Mouse (Mus musculus) hindbrain, embryonic 10.5 days (tissue): ENCODE measurements around the gene Mcm10. TPM values are rescaled to one million over a fixed set of nuclear protein-coding genes. Genes with fewer than 3 reads are reported as not detected.

Experiments
- DNase-seq: peaks from one replicate; pipeline ENCODE4 v3.0.0-alpha.2; 2017; ENCODE audit warnings: low spot score
- H3K27ac ChIP-seq: fragments of 300-500 bp; sonication (generic); 2 replicates; pipeline ENCODE4 v1.5.1; 2016; ENCODE audit warnings: mild to moderate bottlenecking, moderate library complexity
- H3K27me3 ChIP-seq: fragments of 300-500 bp; sonication (generic); 2 replicates; pipeline ENCODE4 v1.6.1; 2016; ENCODE audit warnings: mild to moderate bottlenecking; ENCODE audit not compliant: poor library complexity, insufficient read depth, severe bottlenecking
- H3K36me3 ChIP-seq: fragments of 300-500 bp; sonication (generic); 2 replicates; pipeline ENCODE4 v1.6.1; 2016; ENCODE audit warnings: mild to moderate bottlenecking, moderate library complexity
- H3K4me1 ChIP-seq: fragments of 300-500 bp; sonication (generic); replicated peaks from 2 replicates; pipeline ENCODE4 v1.6.1; 2016; ENCODE audit warnings: mild to moderate bottlenecking
- H3K4me3 ChIP-seq: fragments of 300-500 bp; sonication (generic); 2 replicates; pipeline ENCODE4 v1.5.1; 2016; ENCODE audit warnings: mild to moderate bottlenecking, moderate library complexity
- H3K9me3 ChIP-seq: fragments of 300-500 bp; sonication (generic); 2 replicates; pipeline ENCODE4 v1.6.1; 2016; ENCODE audit warnings: mild to moderate bottlenecking, moderate library complexity
- WGBS: fragments of 180-500 bp; shearing (Covaris S2); methylation state at CpG from one replicate; pipeline ENCODE4 v1.1.7; 2016; 5-methylcytosine and 5-hydroxymethylcytosine counted together
- polyA plus RNA-seq: library from polyadenylated mRNA; unstranded; fragments of >200 nt; fragmentation: Nextera tagmentation; extraction: Ambion mirVana; gene quantifications from 2 replicates; pipeline ENCODE4 v1.2.1, GENCODE M21; 2016

Mcm10 gene
- polyA plus RNA-seq, 1 experiment from 2014 or later = 46.0 TPM

- DNase-seq = no peak
- no peak overlapping the region for H3K4me3 ChIP-seq
- H3K27me3 ChIP-seq = no peaks in the 10 kb centered on the region
- no peaks in the 10 kb centered on the region for H3K36me3 ChIP-seq
- no peaks in the 10 kb centered on the region for H3K9me3 ChIP-seq
- 51% methylated on average over 4 of the region's 4 CpGs for WGBS
- no peak overlapping the region for H3K27ac ChIP-seq
- peaks cover 3% of the 10 kb centered on the region; the same call in 1 of the 2 replicates for H3K4me1 ChIP-seq
Measured at GRCm38 (mm10) chr2:5025162-5025733, 12.7 kb upstream of the Mcm10 start.

- 80% methylated on average over 14 of the region's 14 CpGs for WGBS
- no peak for DNase-seq
Measured at GRCm38 (mm10) chr2:5023699-5024399, 11.3 kb upstream of the Mcm10 start.

GRCm38 (mm10) chr2:5023275-5023674, 10.7 kb upstream of the Mcm10 start:
- Histone ChIP-seq H3K27ac (no peak overlapping the region), H3K4me1 (peaks cover 3% of the 10 kb centered on the region; the same call in 1 of the 2 replicates), H3K36me3 (no peaks in the 10 kb centered on the region), H3K27me3 (no peaks in the 10 kb centered on the region), H3K4me3 (no peak overlapping the region), H3K9me3 (no peaks in the 10 kb centered on the region)
- 86% methylated on average over 2 of the region's 2 CpGs for WGBS
- DNase-seq = no peak

More at GRCm38 (mm10) chr2:5023699-5024399, 11.3 kb upstream of the Mcm10 start:
- Histone ChIP-seq H3K27me3 (no peaks in the 10 kb centered on the region), H3K9me3 (no peaks in the 10 kb centered on the region), H3K36me3 (no peaks in the 10 kb centered on the region), H3K4me3 (no peak overlapping the region), H3K4me1 (peaks cover 3% of the 10 kb centered on the region; the same call in 1 of the 2 replicates), H3K27ac (no peak overlapping the region)

GRCm38 (mm10) chr2:5019708-5020107, 7.1 kb upstream of the Mcm10 start:
- no peak for DNase-seq
- Histone ChIP-seq H3K4me1 (no peaks in the 10 kb centered on the region), H3K36me3 (no peaks in the 10 kb centered on the region), H3K27me3 (no peaks in the 10 kb centered on the region), H3K27ac (no peak overlapping the region), H3K9me3 (no peaks in the 10 kb centered on the region), H3K4me3 (no peak overlapping the region)
- WGBS = 71% methylated on average over 1 of the region's 1 CpGs

GRCm38 (mm10) chr2:5016922-5017321, 4.3 kb upstream of the Mcm10 start:
- DNase-seq = no peak
- WGBS = 91% methylated on average over 7 of the region's 7 CpGs
- no peaks in the 10 kb centered on the region for H3K36me3 ChIP-seq

GRCm38 (mm10) chr2:5015527-5015926, 2.9 kb upstream of the Mcm10 start:
- WGBS = 90% methylated on average over 6 of the region's 6 CpGs
- Histone ChIP-seq H3K4me3 (no peak overlapping the region), H3K27me3 (no peaks in the 10 kb centered on the region), H3K9me3 (no peaks in the 10 kb centered on the region), H3K4me1 (peaks cover 8% of the 10 kb centered on the region), H3K36me3 (peaks cover 4% of the 10 kb centered on the region), H3K27ac (no peak overlapping the region)
- no peak for DNase-seq

More at GRCm38 (mm10) chr2:5016922-5017321, 4.3 kb upstream of the Mcm10 start:
- no peaks in the 10 kb centered on the region for H3K9me3 ChIP-seq
- H3K27ac ChIP-seq = no peak overlapping the region
- no peak overlapping the region for H3K4me3 ChIP-seq
- H3K27me3 ChIP-seq = no peaks in the 10 kb centered on the region
- H3K4me1 ChIP-seq = peaks cover 1% of the 10 kb centered on the region

- no peak overlapping the region for H3K4me3 ChIP-seq
- WGBS = 83% methylated on average over 7 of the region's 7 CpGs
- H3K9me3 ChIP-seq = no peaks in the 10 kb centered on the region
- no peaks in the 10 kb centered on the region for H3K27me3 ChIP-seq
- H3K27ac ChIP-seq = no peak overlapping the region
- H3K4me1 ChIP-seq = peaks cover 8% of the 10 kb centered on the region
- DNase-seq = no peak
- peaks cover 10% of the 10 kb centered on the region for H3K36me3 ChIP-seq
Measured at GRCm38 (mm10) chr2:5014616-5015015, 2.0 kb upstream of the Mcm10 start.

DNA sequence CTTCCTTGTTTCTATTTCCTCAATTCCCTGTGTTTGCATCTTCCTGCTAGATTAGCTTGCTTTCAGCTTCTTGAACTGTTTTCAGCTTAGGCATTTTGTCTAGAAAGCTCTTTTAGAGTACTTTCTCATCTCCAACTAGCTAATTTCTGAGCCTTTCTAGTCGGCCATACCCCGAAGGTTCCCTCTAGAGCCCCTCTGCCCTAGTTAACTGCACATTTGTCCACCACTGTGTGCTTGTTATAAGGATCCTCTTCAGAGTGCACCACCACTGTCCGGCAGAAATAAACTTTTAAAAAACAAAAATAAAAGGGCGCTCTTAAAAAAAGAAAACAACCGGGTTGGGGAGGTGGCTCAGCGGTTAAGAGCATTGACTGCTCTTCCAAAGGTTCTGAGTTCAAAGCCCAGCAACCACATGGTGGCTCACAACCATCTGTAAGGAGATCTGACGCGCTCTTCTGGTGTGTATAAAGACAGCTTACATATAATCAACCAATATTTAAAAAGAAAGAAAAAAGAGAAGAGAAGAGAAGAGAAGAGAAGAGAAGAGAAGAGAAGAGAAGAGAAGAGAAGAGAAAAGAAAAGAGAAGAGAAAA, 597 bp downstream of the Mcm10 start:
- Histone ChIP-seq H3K27me3 (no peaks in the 10 kb centered on the region), H3K4me1 (peaks cover 8% of the 10 kb centered on the region), H3K36me3 (peaks cover 36% of the 10 kb centered on the region), H3K9me3 (no peaks in the 10 kb centered on the region), H3K4me3 (peak overlapping the region; percentile 84), H3K27ac (peak overlapping the region; percentile 89)
- 17% methylated on average over 8 of the region's 8 CpGs for WGBS
- no peak for DNase-seq

- DNase-seq = no peak
- WGBS = 96% methylated on average over 4 of the region's 4 CpGs
- Histone ChIP-seq H3K36me3 (peaks cover 84% of the 10 kb centered on the region), H3K4me3 (no peak overlapping the region), H3K27me3 (no peaks in the 10 kb centered on the region), H3K27ac (no peak overlapping the region), H3K9me3 (no peaks in the 10 kb centered on the region), H3K4me1 (peaks cover 8% of the 10 kb centered on the region)
Measured at GRCm38 (mm10) chr2:5007107-5007506, 5.5 kb downstream of the Mcm10 start.

DNA sequence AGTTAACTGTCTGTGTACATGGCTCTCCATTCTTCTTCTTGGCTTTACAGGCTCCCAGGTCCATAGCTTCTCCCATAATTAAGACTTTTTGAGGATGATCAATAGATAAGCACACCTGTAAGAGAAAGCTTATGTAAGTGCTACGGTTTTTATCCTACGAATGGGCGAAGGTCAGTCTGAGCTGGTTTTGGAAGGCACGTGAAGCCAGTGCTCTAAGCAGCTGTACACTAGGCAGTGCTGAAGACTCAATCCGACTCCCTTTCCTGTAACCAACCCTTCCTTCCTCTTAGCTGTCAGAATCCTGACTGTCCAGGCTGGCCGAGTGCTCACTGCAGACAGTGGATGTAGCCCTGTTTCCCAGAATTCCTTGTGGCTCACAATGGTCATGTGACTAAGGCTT, 11.3 kb downstream of the Mcm10 start:
- H3K9me3 ChIP-seq = no peaks in the 10 kb centered on the region
- no peak overlapping the region for H3K4me3 ChIP-seq
- 93% methylated on average over 6 of the region's 6 CpGs for WGBS
- no peaks in the 10 kb centered on the region for H3K27me3 ChIP-seq
- no peaks in the 10 kb centered on the region for H3K4me1 ChIP-seq
- no peak overlapping the region for H3K27ac ChIP-seq
- no peak for DNase-seq
- peaks cover 97% of the 10 kb centered on the region for H3K36me3 ChIP-seq

DNA sequence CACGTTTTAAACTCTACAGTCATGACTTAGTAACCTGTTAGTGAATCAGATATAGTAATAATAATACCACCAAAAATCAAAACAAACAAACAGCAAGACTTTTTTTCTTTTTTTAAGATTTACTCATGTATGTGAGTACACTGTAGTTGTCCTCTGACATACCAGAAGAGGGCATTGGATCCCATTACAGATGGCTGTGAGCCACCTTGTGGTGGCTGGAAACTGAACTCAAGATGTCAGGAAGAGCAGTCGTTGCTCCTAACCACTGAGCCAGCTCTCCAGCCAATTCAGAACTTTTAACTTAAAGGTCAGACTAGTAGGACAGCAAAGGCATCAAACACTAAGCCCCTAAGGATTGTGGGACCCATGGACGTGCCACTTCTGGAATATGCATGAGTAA, 13.7 kb downstream of the Mcm10 start:
- Histone ChIP-seq H3K27ac (no peak overlapping the region), H3K4me3 (no peak overlapping the region), H3K4me1 (no peaks in the 10 kb centered on the region), H3K9me3 (no peaks in the 10 kb centered on the region), H3K36me3 (peaks cover 98% of the 10 kb centered on the region), H3K27me3 (no peaks in the 10 kb centered on the region)
- no peak for DNase-seq
- 83% methylated on average over 3 of the region's 3 CpGs for WGBS

DNA sequence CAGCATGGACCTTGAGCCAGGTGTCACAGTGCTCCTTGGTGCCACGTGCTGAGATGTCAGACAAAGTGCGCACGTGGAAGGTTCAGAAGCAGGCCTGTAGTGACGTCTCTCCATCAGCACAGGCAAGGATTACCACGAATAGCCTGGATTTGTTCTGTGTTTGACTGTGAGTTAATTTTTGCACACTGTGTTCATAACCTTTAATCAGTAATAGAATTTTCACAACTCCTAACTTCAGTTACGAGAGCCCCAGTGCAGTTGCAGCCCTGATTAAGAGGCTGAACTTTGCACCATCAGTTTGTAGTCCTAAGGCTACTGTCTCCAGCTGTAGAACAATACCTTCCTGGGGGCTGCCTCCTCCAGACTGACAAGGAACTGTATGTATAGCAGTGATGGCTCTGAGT, 16.2 kb downstream of the Mcm10 start:
- Histone ChIP-seq H3K27ac (no peak overlapping the region), H3K4me3 (no peak overlapping the region), H3K27me3 (no peaks in the 10 kb centered on the region), H3K9me3 (no peaks in the 10 kb centered on the region), H3K4me1 (no peaks in the 10 kb centered on the region), H3K36me3 (peaks cover 97% of the 10 kb centered on the region)
- no peak for DNase-seq
- WGBS = 95% methylated on average over 6 of the region's 6 CpGs

GRCm38 (mm10) chr2:4995646-4996045, 16.9 kb downstream of the Mcm10 start:
- no peaks in the 10 kb centered on the region for H3K4me1 ChIP-seq
- no peak for DNase-seq
- H3K4me3 ChIP-seq = no peak overlapping the region
- H3K27me3 ChIP-seq = no peaks in the 10 kb centered on the region
- 94% methylated on average over 11 of the region's 11 CpGs for WGBS
- H3K27ac ChIP-seq = no peak overlapping the region
- H3K36me3 ChIP-seq = peaks cover 97% of the 10 kb centered on the region
- H3K9me3 ChIP-seq = no peaks in the 10 kb centered on the region
